ENCODE assay signal across 15 mouse cellular contexts in genomic region chr1:193450814-193451213, GRCm38 (mm10).
DNase-seq lines count a peak whose midpoint lies in the region; ATAC-seq lines count a peak whose summit lies in the region.
"Had no signal": no experiment of that assay in that cellular context is flagged by ENCODE, and none has a peak within 500 bp of the region (broad histone marks: within the 10 kb centered on the region; RNA-seq: fewer than 3 reads in every experiment).

No protein-coding gene starts in this region.

- no peak for ATAC-seq in heart, embryonic 13.5 days (ENCODE audit: extremely low read depth, insufficient number of reproducible peaks, low FRiP score, low TSS enrichment)
- ATAC-seq in midbrain, embryonic 16.5 days = 0 out of 2 replicates have a peak, but pooled peaks have one; percentile 39
- no peak for ATAC-seq in midbrain, embryonic 15.5 days (replicated peaks)
- no peak for ATAC-seq in monocyte, adult 5-6 weeks (replicated peaks; ENCODE audit: insufficient number of reproducible peaks, low FRiP score, low TSS enrichment, poor library complexity, severe bottlenecking)
- ATAC-seq: activated CD4-positive, CD25-positive, alpha-beta regulatory T cell, adult 4 months had no signal

- 41% methylated on average over 3 of the region's 3 CpGs for WGBS in heart, embryonic 13.5 days
- 29% methylated on average over 3 of the region's 3 CpGs for WGBS in midbrain, embryonic 16.5 days
- 33% methylated on average over 3 of the region's 3 CpGs for WGBS in midbrain, embryonic 15.5 days
- WGBS in limb, embryonic 10.5 days = 44% methylated on average over 3 of the region's 3 CpGs

- H3K4me1 ChIP-seq in heart, embryonic 13.5 days = peaks cover 55% of the 10 kb centered on the region
- H3K4me1 ChIP-seq in midbrain, embryonic 16.5 days (ENCODE audit: control insufficient read depth, insufficient read depth, low read length) = peaks cover 14% of the 10 kb centered on the region
- peaks cover 17% of the 10 kb centered on the region for H3K4me1 ChIP-seq in midbrain, embryonic 15.5 days
- H3K4me1 ChIP-seq in limb, embryonic 10.5 days = peaks cover 23% of the 10 kb centered on the region

- no peak overlapping the region for H3K9ac ChIP-seq in heart, embryonic 13.5 days
- H3K9ac ChIP-seq in midbrain, embryonic 16.5 days (ENCODE audit: low read depth, low read length) = no peak overlapping the region
- no peak overlapping the region for H3K9ac ChIP-seq in midbrain, embryonic 15.5 days
- H3K9ac ChIP-seq: limb, embryonic 15.5 days; lung, embryonic 15.5 days had no signal

- H3K36me3 ChIP-seq in heart, embryonic 13.5 days = no peaks in the 10 kb centered on the region
- H3K36me3 ChIP-seq in midbrain, embryonic 16.5 days (ENCODE audit: control insufficient read depth, insufficient read depth, low read length) = no peaks in the 10 kb centered on the region
- H3K36me3 ChIP-seq in midbrain, embryonic 15.5 days (replicated peaks) = no peaks in the 10 kb centered on the region
- H3K36me3 ChIP-seq in limb, embryonic 10.5 days = no peaks in the 10 kb centered on the region
- H3K36me3 ChIP-seq: limb, embryonic 15.5 days; lung, embryonic 15.5 days had no signal

- 0 out of 2 replicates have a peak overlapping the region, but pooled peaks have one; percentile 77 for H3K27ac ChIP-seq in heart, embryonic 13.5 days (replicated peaks)
- no peak overlapping the region for H3K27ac ChIP-seq in midbrain, embryonic 16.5 days (ENCODE audit: low read length)
- H3K27ac ChIP-seq in midbrain, embryonic 15.5 days = no peak overlapping the region
- peak overlapping the region; percentile 87; the same call in 1 of the 2 replicates for H3K27ac ChIP-seq in limb, embryonic 10.5 days
- H3K27ac ChIP-seq: limb, embryonic 15.5 days had no signal

- no peaks in the 10 kb centered on the region for H3K9me3 ChIP-seq in heart, embryonic 13.5 days
- H3K9me3 ChIP-seq in midbrain, embryonic 16.5 days (replicated peaks; ENCODE audit: control insufficient read depth, low read length, poor library complexity, severe bottlenecking) = no peaks in the 10 kb centered on the region
- H3K9me3 ChIP-seq in midbrain, embryonic 15.5 days = no peaks in the 10 kb centered on the region
- H3K9me3 ChIP-seq in limb, embryonic 10.5 days (replicated peaks) = no peaks in the 10 kb centered on the region
- H3K9me3 ChIP-seq: limb, embryonic 15.5 days; lung, embryonic 15.5 days; megakaryocyte, embryonic 14.5 days had no signal

- H3K4me3 ChIP-seq in heart, embryonic 13.5 days = no peak overlapping the region
- H3K4me3 ChIP-seq in midbrain, embryonic 16.5 days (ENCODE audit: low read depth, low read length) = no peak overlapping the region
- no peak overlapping the region for H3K4me3 ChIP-seq in midbrain, embryonic 15.5 days
- no peak overlapping the region for H3K4me3 ChIP-seq in limb, embryonic 10.5 days
- H3K4me3 ChIP-seq: limb, embryonic 15.5 days; lung, embryonic 15.5 days; megakaryocyte, embryonic 14.5 days had no signal

- no peak for DNase-seq in heart, adult 9 months (ENCODE audit: low spot score in 2 of 2)
- DNase-seq in limb, embryonic 10.5 days (ENCODE audit: low spot score) = peak; percentile 35
- no peak for DNase-seq in adipocyte (ENCODE audit: low spot score)
- DNase-seq in layer of hippocampus, adult 11-12 months (ENCODE audit: low spot score) = no peak
- DNase-seq: B cell, adult 2 months; cerebellum, adult 18-20 months; kidney, postnatal 10 days had no signal

- H3K4me2 ChIP-seq in heart, embryonic 13.5 days = no peak overlapping the region
- no peak overlapping the region for H3K4me2 ChIP-seq in midbrain, embryonic 16.5 days (ENCODE audit: low read length)
- H3K4me2 ChIP-seq in midbrain, embryonic 15.5 days = no peak overlapping the region
- H3K4me2 ChIP-seq: limb, embryonic 15.5 days; lung, embryonic 15.5 days had no signal

- H3K27me3 ChIP-seq in heart, embryonic 13.5 days (replicated peaks) = no peaks in the 10 kb centered on the region
- no peaks in the 10 kb centered on the region for H3K27me3 ChIP-seq in midbrain, embryonic 16.5 days (ENCODE audit: control insufficient read depth, insufficient read depth, low read depth, low read length)
- 0 out of 2 replicates have a peak, but pooled peaks cover 4% of the 10 kb centered on the region for H3K27me3 ChIP-seq in midbrain, embryonic 15.5 days (replicated peaks)
- no peaks in the 10 kb centered on the region for H3K27me3 ChIP-seq in limb, embryonic 10.5 days (ENCODE audit: low read depth, poor library complexity, severe bottlenecking)
- H3K27me3 ChIP-seq: limb, embryonic 15.5 days; lung, embryonic 15.5 days had no signal

Comparison
In these comparisons a context has a peak if more than half of its experiments do, and no peak if none do; other contexts are left out.
1. H3K27ac ChIP-seq: peak in heart, embryonic 13.5 days (single experiment) and limb, embryonic 10.5 days (single experiment); none in midbrain, embryonic 16.5 days (single experiment) and midbrain, embryonic 15.5 days (single experiment).